Mouse (Mus musculus): ENCODE results near the gene Fam50b. TPM values are rescaled to one million over a fixed set of nuclear protein-coding genes. Genes with fewer than 3 reads are reported as not detected.

Gene Fam50b
- total RNA-seq (2023), result not detected

GRCm38 (mm10) chr13:34734686-34735085 lies at the start of gene Fam50b:
Gene Fam50b (plus strand): TSS chr13:34734850.

Other genes starting within 250 kb of the Fam50b start
- gene Pxdc1, start 81.4 kb upstream of the Fam50b start, total RNA-seq (2023), result 8.1 TPM
- gene Prpf4b, start 140.5 kb downstream of the Fam50b start, total RNA-seq (2023), result 169 TPM
- 0.32 TPM for gene Fam217a, start 189.5 kb downstream of the Fam50b start, total RNA-seq (2023)
- not detected for gene 4933417A18Rik, start 189.6 kb downstream of the Fam50b start, total RNA-seq (2023)
- gene Eci3, start 229.0 kb downstream of the Fam50b start, total RNA-seq (2023), result not detected

Data from CD4-positive naive resting alpha-beta T cell, adult 76 days (primary cell).